Mouse (Mus musculus) heart, postnatal 25 days (tissue): ENCODE measurements around the gene Pnp. TPM values are rescaled to one million over a fixed set of nuclear protein-coding genes. Genes with fewer than 3 reads are reported as not detected.
A peak's percentile ranks its signal among the peaks of the same experiment; 100 is the strongest.
"Not testable (repeated sequence)": the region's sequence is repeated elsewhere in the genome, so short reads cannot be mapped to it uniquely, and the experiment has no call there.

Experiments used
- DNase-seq: peaks from one replicate; pipeline ENCODE4 v3.0.0; 2022; ENCODE audit warnings: low spot score
- intact Hi-C: fragments of 180-260 bp; cut with DNase I; formaldehyde crosslinking; loops from one replicate; pipeline ENCODE4 v1.15.1; 2025
- total RNA-seq, 2 experiments: library from RNA; stranded (reverse); gene quantifications; 2 replicates each; pipeline ENCODE4 v1.2.3; 2021

Pnp gene
- total RNA-seq, 2 experiments from 2014 or later = 12.2 to 13.5 TPM

GRCm38 (mm10) chr14:50927366-50927765 is 3.5 kb upstream of the Pnp start:
- intact Hi-C loops = loop anchor here (5.0 kb wide), 2 partner anchors 120 to 160 kb away; partner anchors contain the start of genes Ccnb1ip1 and Parp2
- DNase-seq = no peak

GRCm38 (mm10) chr14:50929951-50930350 is 931 bp upstream of the Pnp start:
- no peak for DNase-seq
- intact Hi-C loops = loop anchor here (5.0 kb wide), 5 partner anchors 47 to 157 kb away; partner anchors contain the start of genes Ccnb1ip1 and Parp2

DNA sequence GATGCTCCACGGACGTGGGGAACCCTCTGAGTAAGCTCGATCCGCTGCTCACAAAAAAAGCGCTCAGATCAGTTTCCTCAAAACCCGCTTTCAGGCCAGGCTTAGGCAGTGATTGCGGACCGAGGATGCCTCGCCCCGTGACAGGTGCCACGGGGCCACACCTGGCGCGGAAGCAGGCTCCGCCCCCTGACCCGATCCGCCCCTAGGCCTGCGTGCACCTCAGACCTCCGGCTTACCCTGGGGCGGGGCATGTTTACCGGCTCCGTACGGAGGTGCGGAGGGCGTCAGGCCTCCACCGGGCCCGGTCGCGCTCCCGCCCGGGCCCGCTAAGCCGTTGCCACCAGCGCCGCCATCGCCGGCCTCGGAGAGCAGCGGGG is 517 bp upstream of the Pnp start:
- intact Hi-C loops = loop anchor here (5.0 kb wide), 3 partner anchors 47 to 132 kb away; no protein-coding TSS in a partner anchor
- no peak for DNase-seq

- intact Hi-C loops = loop anchor here (5.0 kb wide), 3 partner anchors 46 to 131 kb away; no protein-coding TSS in a partner anchor
- no peak for DNase-seq
Measured at GRCm38 (mm10) chr14:50931493-50932020, 675 bp downstream of the Pnp start.

DNA sequence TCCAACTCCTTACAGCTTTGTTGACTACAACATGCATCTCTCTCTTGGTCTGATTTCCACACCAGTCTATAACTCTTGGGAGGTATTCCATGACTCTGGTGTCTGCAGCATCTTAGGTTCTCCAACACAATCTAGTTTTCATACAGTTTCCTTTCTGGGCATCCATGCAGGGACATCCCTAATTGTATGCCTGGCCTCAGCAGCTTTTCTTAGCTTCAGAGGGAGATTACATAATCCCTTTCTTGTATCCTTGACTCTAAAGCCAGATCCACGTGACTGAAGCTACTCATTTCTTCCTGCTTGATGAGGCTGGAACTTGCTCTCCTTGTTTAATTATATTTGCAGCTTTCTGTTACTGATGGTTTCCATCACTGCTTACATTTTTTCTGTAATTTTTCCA is 5.8 kb downstream of the Pnp start:
- intact Hi-C loops = no loop called here
- DNase-seq = no peak

GRCm38 (mm10) chr14:50938119-50938908 is 7.4 kb downstream of the Pnp start:
- intact Hi-C loops = no loop called here
- DNase-seq = no peak

GRCm38 (mm10) chr14:50938940-50939339 is 8.1 kb downstream of the Pnp start:
- DNase-seq = no peak
- intact Hi-C loops = no loop called here

DNA sequence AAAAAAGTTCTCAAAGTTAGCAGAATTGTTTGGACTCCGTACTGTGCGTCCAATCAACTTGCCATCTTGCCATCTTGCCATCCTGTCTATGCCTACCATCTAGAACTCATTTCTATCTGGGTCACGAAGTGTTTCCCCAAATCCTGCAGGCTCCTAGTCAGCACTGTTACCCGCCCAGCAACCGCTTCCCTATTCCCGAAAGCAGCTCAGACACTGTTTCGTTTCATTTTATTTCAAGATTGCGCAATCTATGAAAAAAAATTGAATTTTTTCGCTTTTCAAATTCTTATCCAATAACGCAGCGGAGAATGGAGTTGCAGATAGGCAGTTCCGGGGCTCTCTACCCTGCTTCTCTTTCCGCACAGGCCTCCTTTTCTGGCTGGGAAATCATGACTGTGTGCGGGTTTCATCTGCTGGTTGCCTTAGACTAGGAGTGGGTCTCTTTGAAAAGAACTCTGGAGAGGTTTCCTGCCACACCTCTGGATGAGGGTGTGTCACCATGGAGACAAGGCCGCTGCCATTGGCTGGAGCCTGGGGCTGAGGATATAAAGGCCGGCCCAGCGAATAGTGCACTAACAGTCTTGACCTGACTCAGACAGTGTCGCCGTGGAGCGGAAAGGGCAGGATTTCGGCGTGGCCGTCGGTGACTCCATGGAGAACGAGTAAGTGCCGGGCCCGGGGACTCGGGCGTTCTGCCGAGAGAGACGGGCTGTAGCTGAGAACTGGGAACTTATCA is 13.2 kb downstream of the Pnp start, which contains the start of gene Gm49342:
Gene Gm49342 (plus strand): TSS at position 586 of the 736 bp plus-strand sequence.
- intact Hi-C loops = loop anchor here (5.0 kb wide), 1 partner anchor 68 kb away; no protein-coding TSS in a partner anchor
- peak; percentile 94 for DNase-seq

- intact Hi-C loops = loop anchor here (5.0 kb wide), 1 partner anchor 68 kb away; no protein-coding TSS in a partner anchor
- not testable (repeated sequence) for DNase-seq
Measured at GRCm38 (mm10) chr14:50944668-50945033, 13.8 kb downstream of the Pnp start.

DNA sequence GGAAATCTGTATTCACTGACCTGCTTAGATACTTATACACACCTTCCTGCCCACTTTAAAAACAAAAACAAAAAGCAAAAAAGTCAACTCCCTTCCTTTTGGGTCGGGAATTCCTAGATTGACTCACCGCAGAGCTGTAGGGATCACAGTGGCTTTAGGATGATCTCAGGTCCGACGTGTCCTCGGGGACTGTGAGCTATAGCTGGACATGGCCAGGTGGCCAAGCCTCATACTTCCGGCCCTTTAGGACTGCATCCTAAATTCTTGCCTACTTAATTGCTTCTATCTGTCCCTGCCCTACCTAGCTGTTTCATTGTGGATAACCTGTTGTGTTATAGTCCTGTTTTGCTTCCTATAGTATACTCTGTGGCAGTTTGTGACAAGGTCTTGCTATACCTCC is 14.2 kb downstream of the Pnp start:
- intact Hi-C loops, DNase-seq: not testable (repeated sequence)

- DNase-seq, intact Hi-C loops: not testable (repeated sequence)
Measured at GRCm38 (mm10) chr14:50945526-50945925, 14.6 kb downstream of the Pnp start.

GRCm38 (mm10) chr14:50955487-50955886 is 24.6 kb downstream of the Pnp start:
- intact Hi-C loops = no loop called here
- no peak for DNase-seq

DNA sequence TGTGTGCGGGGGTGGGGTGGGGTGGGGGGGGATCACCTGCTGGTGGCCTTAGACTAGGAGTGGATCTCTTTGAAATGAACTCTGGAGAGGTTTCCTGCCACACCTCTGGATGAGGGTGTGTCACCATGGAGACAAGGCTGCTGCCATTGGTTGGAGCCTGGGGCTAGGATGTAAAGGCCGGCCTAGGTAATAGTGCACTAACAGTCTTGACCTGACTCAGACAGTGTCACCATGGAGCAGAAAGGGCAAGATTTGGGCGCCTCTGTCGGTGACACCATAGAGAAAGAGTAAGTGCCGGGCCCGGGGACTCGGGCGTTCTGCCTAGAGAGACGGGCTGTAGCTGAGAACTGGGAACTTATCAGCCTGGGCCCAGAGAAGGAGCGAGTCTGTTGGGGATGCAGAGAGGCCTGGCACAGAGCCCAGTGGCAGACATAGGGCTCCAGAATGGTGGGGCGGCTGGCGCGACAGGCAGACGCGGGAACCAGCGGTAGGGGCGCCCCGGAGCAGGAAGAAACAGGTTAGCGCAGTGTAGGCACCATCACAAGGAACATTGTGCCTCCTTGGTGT is 25.1 kb downstream of the Pnp start, which contains the start of gene Pnp2:
Gene Pnp2 (plus strand): TSS at position 51 of the 567 bp plus-strand sequence.
- peak; percentile 29 for DNase-seq
- intact Hi-C loops = not testable (repeated sequence)

DNA sequence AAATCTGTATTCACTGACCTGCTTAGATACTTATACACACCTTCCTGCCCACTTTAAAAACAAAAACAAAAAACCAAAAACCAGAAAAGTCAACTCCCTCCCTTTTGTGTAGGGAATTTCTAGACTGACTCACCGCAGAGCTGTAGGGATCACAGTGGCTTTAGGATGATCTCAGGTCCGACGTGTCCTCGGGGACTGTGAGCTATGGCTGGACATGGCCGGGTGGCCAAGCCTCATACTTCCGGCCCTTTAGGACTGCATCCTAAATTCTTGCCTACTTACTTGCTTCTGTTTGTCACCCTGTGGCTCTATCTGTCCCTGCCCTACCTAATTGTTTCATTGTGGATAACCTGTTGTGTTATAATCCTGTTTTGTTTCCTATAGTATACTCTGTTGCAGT is 25.8 kb downstream of the Pnp start:
- DNase-seq, intact Hi-C loops: not testable (repeated sequence)

DNA sequence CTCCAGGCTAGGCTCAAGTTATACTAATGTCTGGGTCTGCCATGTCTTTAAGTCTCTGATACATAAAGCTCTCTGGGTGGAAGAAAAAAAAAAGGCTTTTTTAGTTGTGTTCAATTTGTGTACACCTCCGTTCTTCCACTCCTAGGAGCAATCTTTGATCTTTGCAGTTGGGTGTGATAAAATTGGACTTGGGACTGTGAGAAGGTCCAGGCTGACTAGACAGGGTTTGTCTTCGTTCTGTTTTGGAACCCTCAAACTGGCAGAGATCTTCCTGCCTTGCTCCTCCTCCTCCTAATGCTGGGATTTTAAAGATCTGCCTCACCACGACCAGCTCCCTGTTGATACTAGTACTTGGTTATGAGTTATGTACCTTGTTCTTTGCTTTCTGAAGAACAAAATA is 26.3 kb downstream of the Pnp start:
- DNase-seq, intact Hi-C loops: not testable (repeated sequence)

GRCm38 (mm10) chr14:50958289-50958995 is 27.6 kb downstream of the Pnp start:
- DNase-seq, intact Hi-C loops: not testable (repeated sequence)

- intact Hi-C loops = no loop called here
- DNase-seq = no peak
Measured at GRCm38 (mm10) chr14:50968216-50968980, 37.5 kb downstream of the Pnp start.

DNA sequence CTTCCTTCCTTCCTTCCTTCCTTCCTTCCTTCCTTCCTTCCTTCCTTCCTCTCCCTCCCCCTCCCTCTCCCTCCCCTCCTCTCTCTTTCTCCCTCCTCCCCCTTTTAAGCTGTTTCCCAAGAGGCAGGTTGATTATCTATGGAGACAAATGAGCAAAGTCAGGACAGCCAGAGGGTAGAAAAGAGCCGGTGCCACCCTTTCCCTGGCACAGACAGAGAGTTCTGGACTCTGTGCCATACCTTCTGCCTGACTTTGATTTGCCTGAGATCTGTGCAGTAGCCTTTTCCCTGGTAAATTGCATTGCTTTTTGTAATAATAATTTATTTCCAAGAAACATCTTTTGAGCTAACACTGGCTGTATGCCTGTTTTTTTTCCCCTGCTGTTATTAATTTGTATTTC is 38.2 kb downstream of the Pnp start:
- intact Hi-C loops = no loop called here
- no peak for DNase-seq
